Mouse (Mus musculus) thymus, adult 2 months (tissue): ENCODE results near the gene Rnf40.

Source experiments
- CTCF ChIP-seq: fragments of 200-500 bp; IDR thresholded peaks from 2 replicates; pipeline ENCODE4 v1.5.1; 2012; ENCODE audit warnings: mild to moderate bottlenecking, control low read depth, low read length, moderate library complexity, borderline replicate concordance; ENCODE audit not compliant: control insufficient read depth, poor library complexity, insufficient read depth; ENCODE audit errors: extremely low read depth
- POLR2A ChIP-seq: fragments of 200-500 bp; IDR thresholded peaks from 2 replicates; pipeline ENCODE4 v1.6.1; 2012; ENCODE audit warnings: mild to moderate bottlenecking, low read length, control low read depth, moderate library complexity; ENCODE audit not compliant: control insufficient read depth, poor library complexity, insufficient read depth; ENCODE audit errors: extremely low read depth

GRCm38 (mm10) chr7:127572895-127573471, 15.6 kb upstream of the Rnf40 start, which contains the start of gene Phkg2:
- TF ChIP-seq POLR2A (peak; percentile 60), CTCF (no peak)
